ENCODE assay signal across 23 mouse cellular contexts in genomic region chr5:33420313-33420712, GRCm38 (mm10). TPM values are rescaled to one million over a fixed set of nuclear protein-coding genes. Genes with fewer than 3 reads are reported as not detected.
"Had no signal": no experiment of that assay in that cellular context is flagged by ENCODE, and none has a peak within 500 bp of the region (broad histone marks: within the 10 kb centered on the region; RNA-seq: fewer than 3 reads in every experiment).

No protein-coding gene starts in this region.

- H3K4me3 ChIP-seq: neural tube, embryonic 13.5 days; neural tube, embryonic 15.5 days; stomach, embryonic 15.5 days had no signal

- H3K4me2 ChIP-seq: neural tube, embryonic 13.5 days; neural tube, embryonic 15.5 days; stomach, embryonic 15.5 days had no signal

- H3K9me3 ChIP-seq: neural tube, embryonic 13.5 days; neural tube, embryonic 15.5 days; stomach, embryonic 15.5 days had no signal

- DNase-seq: retina, postnatal 1 day; right cerebral cortex, adult 18-20 months; right cerebral cortex, postnatal 14 days; right cerebral cortex, postnatal 25 days; right cerebral cortex, postnatal 4 days; spleen, adult 18-20 months; thymus, adult 18-20 months; thymus, adult 2 months; thymus, postnatal 14 days; thymus, postnatal 25 days; thymus, postnatal 36 days; thymus, postnatal 4 days had no signal

- H3K4me1 ChIP-seq: neural tube, embryonic 13.5 days; neural tube, embryonic 15.5 days; stomach, embryonic 15.5 days had no signal

- H3K9ac ChIP-seq: neural tube, embryonic 13.5 days; neural tube, embryonic 15.5 days; stomach, embryonic 15.5 days had no signal

- H3K36me3 ChIP-seq: stomach, embryonic 15.5 days had no signal

- H3K27me3 ChIP-seq: stomach, embryonic 15.5 days had no signal

- H3K27ac ChIP-seq: neural tube, embryonic 13.5 days; neural tube, embryonic 15.5 days; stomach, embryonic 15.5 days; stomach, postnatal 0 days had no signal

RNA-seq across cellular contexts. Expression of gene Nkx1-1, which starts 13.5 kb away (rescaled TPM):
- total RNA-seq: neutrophil, adult 5-6 weeks had no signal
- polyA plus RNA-seq: small intestine, adult 2 months; spleen, adult 2 months; stomach, embryonic 14.5 days; stomach, embryonic 15.5 days; stomach, embryonic 16.5 days; stomach, postnatal 0 days; thymus, adult 2 months; thymus, postnatal 0 days; urinary bladder, adult 2 months had no signal
